Mouse (Mus musculus): Measurements from ENCODE around the gene Pdss2. TPM values are rescaled to one million over a fixed set of nuclear protein-coding genes. Genes with fewer than 3 reads are reported as not detected.

Pdss2 gene
- polyA plus RNA-seq, 1 experiment from 2014 or later: 16.5 TPM

DNA sequence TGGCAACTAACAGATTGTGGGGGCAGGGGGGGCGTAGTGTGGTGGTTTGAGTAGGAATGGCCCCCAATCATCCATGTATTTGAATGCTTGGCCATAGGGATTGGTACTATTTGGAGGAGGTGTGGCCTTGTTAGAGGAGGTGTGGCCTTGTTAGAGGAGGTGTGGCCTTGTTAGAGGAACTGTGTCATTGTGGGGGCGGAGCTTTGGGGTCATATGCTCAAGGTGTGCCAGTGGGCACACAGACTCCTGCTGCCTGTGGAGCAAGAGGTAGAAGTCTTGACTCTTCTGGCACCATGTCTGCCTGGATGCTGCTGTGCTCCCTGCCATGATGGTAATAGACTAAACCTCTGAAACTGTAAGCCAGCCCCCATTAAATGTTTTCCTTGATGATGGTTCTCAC is 21.1 kb upstream of the Pdss2 start:
- Histone ChIP-seq H3K36me3 (ENCODE audit: control insufficient read depth, insufficient read depth, low read length) (no peaks in the 10 kb centered on the region), H3K9ac (ENCODE audit: low read depth, low read length) (no peak overlapping the region), H3K4me3 (ENCODE audit: low read length) (no peak overlapping the region), H3K27me3 (replicated peaks; ENCODE audit: control insufficient read depth, insufficient read depth, low read length) (no peaks in the 10 kb centered on the region), H3K27ac (ENCODE audit: low read length) (no peak overlapping the region), H3K4me1 (ENCODE audit: control insufficient read depth, insufficient read depth, low read length) (no peaks in the 10 kb centered on the region), H3K4me2 (ENCODE audit: low read depth, low read length) (no peak overlapping the region), H3K9me3 (ENCODE audit: control insufficient read depth, low read length) (no peaks in the 10 kb centered on the region)
- WGBS: 84% methylated on average over 2 of the region's 2 CpGs
- ATAC-seq: no peak

GRCm38 (mm10) chr10:43203865-43204264 is 17.4 kb upstream of the Pdss2 start:
- no peak for ATAC-seq
- H3K9ac ChIP-seq (ENCODE audit: low read depth, low read length): no peak overlapping the region
- WGBS: 80% methylated on average over 3 of the region's 3 CpGs

DNA sequence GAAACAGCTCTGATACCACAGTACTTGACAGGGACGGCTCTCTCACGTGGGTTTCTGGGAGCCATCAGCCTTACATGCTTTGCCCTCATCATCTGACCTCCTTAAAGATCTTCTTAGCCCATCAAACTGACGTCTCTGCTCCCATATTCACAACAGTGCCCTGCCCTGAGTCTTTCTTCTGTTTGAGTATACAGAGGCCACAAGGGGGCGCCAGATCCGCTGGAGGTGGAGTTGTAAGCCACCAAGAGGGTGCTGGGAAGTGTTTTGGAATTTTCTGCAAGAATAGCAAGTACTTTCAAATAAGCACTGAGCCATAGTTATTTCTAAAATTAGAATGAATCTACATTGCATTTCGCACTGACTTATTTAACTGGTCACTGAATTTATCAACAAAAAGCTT is 9.4 kb upstream of the Pdss2 start:
- Histone ChIP-seq H3K36me3 (ENCODE audit: control insufficient read depth, insufficient read depth, low read length) (no peaks in the 10 kb centered on the region), H3K4me3 (ENCODE audit: low read length) (no peak overlapping the region), H3K27me3 (replicated peaks; ENCODE audit: control insufficient read depth, insufficient read depth, low read length) (no peaks in the 10 kb centered on the region), H3K9ac (ENCODE audit: low read depth, low read length) (no peak overlapping the region), H3K4me1 (ENCODE audit: control insufficient read depth, insufficient read depth, low read length) (no peaks in the 10 kb centered on the region), H3K4me2 (ENCODE audit: low read depth, low read length) (no peak overlapping the region), H3K9me3 (ENCODE audit: control insufficient read depth, low read length) (no peaks in the 10 kb centered on the region), H3K27ac (ENCODE audit: low read length) (no peak overlapping the region)
- WGBS: 41% methylated on average over 6 of the region's 6 CpGs
- no peak for ATAC-seq

More at GRCm38 (mm10) chr10:43203865-43204264, 17.4 kb upstream of the Pdss2 start:
- Histone ChIP-seq H3K4me2 (ENCODE audit: low read depth, low read length) (no peak overlapping the region), H3K9me3 (ENCODE audit: control insufficient read depth, low read length) (no peaks in the 10 kb centered on the region), H3K27me3 (replicated peaks; ENCODE audit: control insufficient read depth, insufficient read depth, low read length) (no peaks in the 10 kb centered on the region), H3K36me3 (ENCODE audit: control insufficient read depth, insufficient read depth, low read length) (no peaks in the 10 kb centered on the region), H3K27ac (ENCODE audit: low read length) (no peak overlapping the region), H3K4me3 (ENCODE audit: low read length) (no peak overlapping the region), H3K4me1 (ENCODE audit: control insufficient read depth, insufficient read depth, low read length) (no peaks in the 10 kb centered on the region)

DNA sequence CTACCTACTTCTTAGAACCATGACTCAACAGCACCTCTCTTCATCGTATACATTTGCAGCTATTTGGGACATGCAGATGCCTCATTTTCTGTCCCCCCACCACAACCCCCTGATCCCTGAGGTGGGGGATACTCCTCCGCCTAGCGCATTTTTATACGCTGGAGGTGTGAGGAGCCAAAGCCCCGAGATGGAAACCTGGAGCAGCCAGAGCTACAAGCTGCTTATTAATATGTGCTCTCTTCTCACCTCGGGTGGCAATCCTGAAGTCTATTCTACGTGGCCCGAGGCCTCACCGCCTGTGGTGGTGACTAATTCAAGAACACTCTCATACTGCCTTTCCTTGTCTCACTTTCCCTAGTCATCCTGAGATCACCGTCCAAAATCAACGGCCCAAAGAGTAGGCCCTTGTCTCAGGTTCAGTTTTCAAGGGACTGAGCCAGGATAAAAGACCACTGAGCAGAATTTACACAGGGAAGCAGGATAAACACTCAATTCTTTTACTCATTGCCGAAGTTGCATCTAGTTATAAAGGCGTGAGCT is 3.9 kb upstream of the Pdss2 start:
- ATAC-seq: no peak
- 93% methylated on average over 13 of the region's 13 CpGs for WGBS
- H3K9me3 ChIP-seq (ENCODE audit: control insufficient read depth, low read length): no peaks in the 10 kb centered on the region

GRCm38 (mm10) chr10:43220479-43220878 is 807 bp upstream of the Pdss2 start:
- ATAC-seq: no peak; the same call in 1 of the 2 replicates
- no peaks in the 10 kb centered on the region for H3K9me3 ChIP-seq (ENCODE audit: control insufficient read depth, low read length)
- H3K27ac ChIP-seq (ENCODE audit: low read length): peak overlapping the region; percentile 92
- peak overlapping the region; percentile 87 for H3K9ac ChIP-seq (ENCODE audit: low read depth, low read length)
- WGBS: 13% methylated on average over 7 of the region's 7 CpGs
- H3K4me1 ChIP-seq (ENCODE audit: control insufficient read depth, insufficient read depth, low read length): peaks cover 7% of the 10 kb centered on the region; the same call in 1 of the 2 replicates
- no peaks in the 10 kb centered on the region for H3K36me3 ChIP-seq (ENCODE audit: control insufficient read depth, insufficient read depth, low read length)
- H3K4me2 ChIP-seq (ENCODE audit: low read depth, low read length): peak overlapping the region; percentile 53
- H3K4me3 ChIP-seq (ENCODE audit: low read length): peak overlapping the region; percentile 92
- H3K27me3 ChIP-seq (replicated peaks; ENCODE audit: control insufficient read depth, insufficient read depth, low read length): no peaks in the 10 kb centered on the region

More for the DNA sequence above, 3.9 kb upstream of the Pdss2 start:
- Histone ChIP-seq H3K27ac (ENCODE audit: low read length) (no peak overlapping the region), H3K27me3 (replicated peaks; ENCODE audit: control insufficient read depth, insufficient read depth, low read length) (no peaks in the 10 kb centered on the region), H3K4me3 (ENCODE audit: low read length) (no peak overlapping the region), H3K4me1 (ENCODE audit: control insufficient read depth, insufficient read depth, low read length) (peaks cover 4% of the 10 kb centered on the region; the same call in 1 of the 2 replicates), H3K36me3 (ENCODE audit: control insufficient read depth, insufficient read depth, low read length) (no peaks in the 10 kb centered on the region), H3K9ac (ENCODE audit: low read depth, low read length) (no peak overlapping the region), H3K4me2 (ENCODE audit: low read depth, low read length) (no peak overlapping the region)

DNA sequence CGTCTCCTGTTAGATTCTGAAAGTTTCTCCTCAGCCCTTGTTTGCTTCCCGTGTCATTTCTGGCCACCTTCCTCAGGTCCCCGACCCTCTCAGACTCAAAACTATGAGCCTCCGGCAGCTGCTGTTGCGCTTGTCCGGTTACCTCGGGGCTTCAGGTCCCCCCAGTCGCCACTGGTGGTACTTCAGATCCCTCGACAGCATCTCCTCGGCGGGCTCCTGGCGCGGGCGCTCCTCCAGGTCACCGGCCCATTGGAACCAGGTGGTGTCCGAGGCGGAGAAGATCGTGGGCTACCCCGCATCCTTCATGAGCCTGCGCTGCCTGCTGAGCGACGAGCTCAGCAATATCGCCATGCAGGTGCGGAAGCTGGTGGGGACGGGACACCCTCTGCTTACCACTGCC is 373 bp downstream of the Pdss2 start:
- no peaks in the 10 kb centered on the region for H3K36me3 ChIP-seq (ENCODE audit: control insufficient read depth, insufficient read depth, low read length)
- peak overlapping the region; percentile 94 for H3K27ac ChIP-seq (ENCODE audit: low read length)
- H3K27me3 ChIP-seq (replicated peaks; ENCODE audit: control insufficient read depth, insufficient read depth, low read length): no peaks in the 10 kb centered on the region
- no peaks in the 10 kb centered on the region for H3K9me3 ChIP-seq (ENCODE audit: control insufficient read depth, low read length)
- peak overlapping the region; percentile 62 for H3K4me2 ChIP-seq (ENCODE audit: low read depth, low read length)
- WGBS: under 1% methylated on average over 25 of the region's 25 CpGs
- peak; percentile 74 for ATAC-seq
- peak overlapping the region; percentile 87 for H3K9ac ChIP-seq (ENCODE audit: low read depth, low read length)
- H3K4me3 ChIP-seq (ENCODE audit: low read length): peak overlapping the region; percentile 92
- H3K4me1 ChIP-seq (ENCODE audit: control insufficient read depth, insufficient read depth, low read length): peaks cover 7% of the 10 kb centered on the region; the same call in 1 of the 2 replicates

- WGBS: 92% methylated on average over 2 of the region's 2 CpGs
Measured at GRCm38 (mm10) chr10:43223391-43223790, 2.1 kb downstream of the Pdss2 start.

GRCm38 (mm10) chr10:43226391-43226790 is 5.1 kb downstream of the Pdss2 start:
- H3K27ac ChIP-seq (ENCODE audit: low read length): no peak overlapping the region
- H3K36me3 ChIP-seq (ENCODE audit: control insufficient read depth, insufficient read depth, low read length): 0 out of 2 replicates have a peak, but pooled peaks cover 2% of the 10 kb centered on the region
- no peak overlapping the region for H3K4me3 ChIP-seq (ENCODE audit: low read length)
- WGBS: 81% methylated on average over 1 of the region's 1 CpGs
- no peak overlapping the region for H3K9ac ChIP-seq (ENCODE audit: low read depth, low read length)
- no peaks in the 10 kb centered on the region for H3K9me3 ChIP-seq (ENCODE audit: control insufficient read depth, low read length)
- H3K4me1 ChIP-seq (ENCODE audit: control insufficient read depth, insufficient read depth, low read length): peaks cover 7% of the 10 kb centered on the region; the same call in 1 of the 2 replicates
- no peaks in the 10 kb centered on the region for H3K27me3 ChIP-seq (replicated peaks; ENCODE audit: control insufficient read depth, insufficient read depth, low read length)
- H3K4me2 ChIP-seq (ENCODE audit: low read depth, low read length): no peak overlapping the region
- no peak for ATAC-seq

More at GRCm38 (mm10) chr10:43223391-43223790, 2.1 kb downstream of the Pdss2 start:
- no peaks in the 10 kb centered on the region for H3K36me3 ChIP-seq (ENCODE audit: control insufficient read depth, insufficient read depth, low read length)
- no peaks in the 10 kb centered on the region for H3K9me3 ChIP-seq (ENCODE audit: control insufficient read depth, low read length)
- H3K4me1 ChIP-seq (ENCODE audit: control insufficient read depth, insufficient read depth, low read length): peaks cover 7% of the 10 kb centered on the region; the same call in 1 of the 2 replicates
- no peaks in the 10 kb centered on the region for H3K27me3 ChIP-seq (replicated peaks; ENCODE audit: control insufficient read depth, insufficient read depth, low read length)
- H3K27ac ChIP-seq (ENCODE audit: low read length): no peak overlapping the region
- H3K9ac ChIP-seq (ENCODE audit: low read depth, low read length): no peak overlapping the region
- H3K4me2 ChIP-seq (ENCODE audit: low read depth, low read length): no peak overlapping the region
- no peak for ATAC-seq
- H3K4me3 ChIP-seq (ENCODE audit: low read length): no peak overlapping the region

DNA sequence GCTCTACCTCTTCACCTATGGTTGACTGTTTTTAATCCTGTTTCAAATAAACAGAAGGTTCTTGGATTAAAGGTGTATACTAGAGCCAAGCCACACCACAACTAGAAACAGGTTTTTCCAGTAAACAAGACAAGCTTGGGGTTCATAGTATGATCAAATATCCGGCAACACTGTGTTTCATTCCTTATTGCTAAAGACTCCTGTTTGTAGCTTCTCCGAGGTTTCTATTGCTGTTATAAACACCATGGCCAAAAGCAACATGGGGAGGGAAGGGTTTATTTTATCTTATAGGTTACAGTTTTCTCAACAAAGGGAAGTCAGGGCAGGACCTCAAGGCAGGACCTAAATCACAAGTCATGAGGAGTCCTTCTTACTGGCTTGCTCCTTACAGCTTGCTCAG is 8.0 kb downstream of the Pdss2 start:
- Histone ChIP-seq H3K27ac (ENCODE audit: low read length) (no peak overlapping the region), H3K9me3 (ENCODE audit: control insufficient read depth, low read length) (no peaks in the 10 kb centered on the region), H3K27me3 (replicated peaks; ENCODE audit: control insufficient read depth, insufficient read depth, low read length) (no peaks in the 10 kb centered on the region), H3K4me2 (ENCODE audit: low read depth, low read length) (no peak overlapping the region), H3K9ac (ENCODE audit: low read depth, low read length) (no peak overlapping the region), H3K4me1 (ENCODE audit: control insufficient read depth, insufficient read depth, low read length) (no peaks in the 10 kb centered on the region), H3K4me3 (ENCODE audit: low read length) (no peak overlapping the region), H3K36me3 (ENCODE audit: control insufficient read depth, insufficient read depth, low read length) (0 out of 2 replicates have a peak, but pooled peaks cover 2% of the 10 kb centered on the region)
- WGBS: 86% methylated on average over 2 of the region's 2 CpGs
- ATAC-seq: no peak

- H3K36me3 ChIP-seq (ENCODE audit: control insufficient read depth, insufficient read depth, low read length): no peaks in the 10 kb centered on the region
- H3K9me3 ChIP-seq (ENCODE audit: control insufficient read depth, low read length): no peaks in the 10 kb centered on the region
- no peak overlapping the region for H3K4me3 ChIP-seq (ENCODE audit: low read length)
- no peak overlapping the region for H3K4me2 ChIP-seq (ENCODE audit: low read depth, low read length)
- no peak for ATAC-seq
- no peak overlapping the region for H3K27ac ChIP-seq (ENCODE audit: low read length)
- H3K27me3 ChIP-seq (replicated peaks; ENCODE audit: control insufficient read depth, insufficient read depth, low read length): no peaks in the 10 kb centered on the region
- whole genome bisulfite sequencing: 54% methylated on average over 4 of the region's 4 CpGs
- H3K4me1 ChIP-seq (ENCODE audit: control insufficient read depth, insufficient read depth, low read length): no peaks in the 10 kb centered on the region
- H3K9ac ChIP-seq (ENCODE audit: low read depth, low read length): no peak overlapping the region
Measured at GRCm38 (mm10) chr10:43234522-43234921, 13.2 kb downstream of the Pdss2 start.

All from intestine, embryonic 16.5 days (tissue).